Mouse (Mus musculus): ENCODE measurements at regions not wholly inside any gene's neighbourhood (a gene's known extent, or its start where the extent isn't known, plus 50 kb on each side); places are given as distances from the start of the nearest gene placed in this dataset.

DNA sequence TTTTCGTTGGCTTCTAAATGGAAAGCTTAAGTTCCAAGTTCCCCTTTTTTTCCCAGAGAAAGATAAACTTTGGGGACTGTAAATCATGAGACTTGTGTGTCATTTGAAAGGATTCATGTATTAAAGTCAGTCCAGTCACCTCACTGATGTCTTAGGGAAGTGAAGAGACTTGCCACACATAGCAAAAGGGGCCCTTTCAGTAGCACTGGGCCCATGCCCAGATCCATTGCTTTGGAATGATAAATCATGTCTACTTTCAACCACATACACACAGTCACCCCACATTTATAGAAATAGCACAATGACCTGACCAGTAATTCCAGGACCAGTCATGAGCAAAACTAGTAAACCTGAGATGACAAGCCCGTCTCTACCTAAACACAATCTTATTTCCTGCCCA, 133.2 kb upstream of the Clint1 start:
- no peaks in the 10 kb centered on the region for H3K36me3 ChIP-seq (ENCODE audit: control insufficient read depth, insufficient read depth, low read length)
- no peak overlapping the region for H3K4me2 ChIP-seq
- no peak overlapping the region for H3K4me3 ChIP-seq (ENCODE audit: low read depth, low read length)
- ATAC-seq (ENCODE audit: low FRiP score) (no peak), DNase-seq (ENCODE audit: low spot score, missing footprints) (peak; percentile 73)
- H3K9ac ChIP-seq (ENCODE audit: low read length) = no peak overlapping the region
- no peaks in the 10 kb centered on the region for H3K9me3 ChIP-seq (ENCODE audit: control insufficient read depth, low read length)
- H3K27ac ChIP-seq (ENCODE audit: low read depth, low read length) = no peak overlapping the region
- H3K4me1 ChIP-seq (ENCODE audit: control insufficient read depth, insufficient read depth, low read length) = no peaks in the 10 kb centered on the region
- WGBS = 87% methylated on average over 2 of the region's 2 CpGs
- no peaks in the 10 kb centered on the region for H3K27me3 ChIP-seq (ENCODE audit: control insufficient read depth, insufficient read depth, low read length)

DNA sequence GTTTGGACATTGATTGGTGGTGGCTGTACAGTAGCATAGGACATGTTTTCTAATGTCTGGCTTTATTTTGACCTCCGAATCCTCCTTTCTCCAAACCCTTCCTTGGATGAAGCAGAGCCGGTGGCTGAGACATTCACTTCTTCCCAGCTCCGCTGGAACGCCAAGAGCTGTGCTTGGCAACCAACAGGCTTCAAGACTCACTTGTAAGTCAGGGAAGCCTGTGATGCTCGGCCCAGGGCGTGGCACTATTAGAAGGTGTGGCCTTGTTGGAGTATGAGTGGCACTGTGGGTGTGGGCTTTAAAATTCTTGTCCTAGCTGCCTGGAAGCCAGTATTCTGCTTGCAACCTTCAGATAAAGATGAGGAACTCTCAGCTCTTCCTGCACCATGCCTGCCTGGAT, 132.0 kb upstream of the Clint1 start:
- 88% methylated on average over 6 of the region's 6 CpGs for WGBS
- H3K4me3 ChIP-seq (ENCODE audit: low read depth, low read length) = no peak overlapping the region

DNA sequence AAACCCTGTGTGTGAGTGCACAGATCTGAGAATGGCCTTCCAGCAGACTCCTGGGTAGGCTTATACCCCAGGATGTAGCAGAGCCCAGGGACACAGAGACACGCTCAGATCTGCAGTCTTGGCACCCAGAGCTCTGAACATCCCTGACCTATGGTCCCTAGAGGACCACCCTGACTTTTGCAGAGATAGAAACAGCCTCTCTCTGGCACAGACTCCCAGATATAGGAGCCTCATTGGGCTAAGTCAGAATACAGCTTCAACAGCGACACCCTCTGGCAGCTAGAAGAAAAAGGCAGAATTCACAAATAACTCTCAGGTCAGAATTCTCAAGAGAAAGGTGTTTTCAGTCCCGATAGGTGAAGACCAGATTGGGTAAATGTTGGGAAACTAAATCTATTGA, 115.3 kb upstream of the Clint1 start:
- WGBS = 54% methylated on average over 3 of the region's 3 CpGs
- DNase-seq (ENCODE audit: low spot score, missing footprints) (no peak), ATAC-seq (ENCODE audit: low FRiP score) (no peak)

More for the DNA sequence above, 132.0 kb upstream of the Clint1 start:
- H3K4me1 ChIP-seq (ENCODE audit: control insufficient read depth, insufficient read depth, low read length) = no peaks in the 10 kb centered on the region
- H3K36me3 ChIP-seq (ENCODE audit: control insufficient read depth, insufficient read depth, low read length) = no peaks in the 10 kb centered on the region
- ATAC-seq (ENCODE audit: low FRiP score) = no peak
- H3K27ac ChIP-seq (ENCODE audit: low read depth, low read length) = no peak overlapping the region
- no peaks in the 10 kb centered on the region for H3K27me3 ChIP-seq (ENCODE audit: control insufficient read depth, insufficient read depth, low read length)
- H3K4me2 ChIP-seq = no peak overlapping the region
- H3K9ac ChIP-seq (ENCODE audit: low read length) = no peak overlapping the region
- H3K9me3 ChIP-seq (ENCODE audit: control insufficient read depth, low read length) = no peaks in the 10 kb centered on the region
- DNase-seq (ENCODE audit: low spot score, missing footprints) = peak; percentile 73

DNA sequence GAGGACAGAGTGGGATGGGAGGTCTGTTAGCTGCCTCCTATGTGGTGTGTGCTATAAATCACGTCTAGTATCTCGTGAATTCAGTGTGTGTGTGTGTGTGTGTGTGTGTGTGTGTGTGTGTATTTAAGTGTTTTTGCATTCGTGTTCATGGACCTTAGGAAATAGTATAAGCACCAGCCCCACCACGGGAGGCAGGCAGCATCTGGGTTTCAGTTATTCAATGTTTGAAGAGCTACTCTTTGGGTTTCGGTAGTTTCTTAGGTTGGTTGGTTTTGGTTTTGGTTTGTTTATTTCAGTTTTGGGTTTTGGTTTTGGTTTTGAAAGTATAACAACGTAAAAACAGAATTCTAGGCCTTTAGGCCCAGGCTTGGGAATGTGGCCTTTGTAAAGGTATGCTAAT, 113.5 kb upstream of the Clint1 start:
- H3K27me3 ChIP-seq (ENCODE audit: control insufficient read depth, insufficient read depth, low read length) = no peaks in the 10 kb centered on the region
- ATAC-seq (ENCODE audit: low FRiP score) (no peak), DNase-seq (ENCODE audit: low spot score, missing footprints) (no peak)
- H3K9me3 ChIP-seq (ENCODE audit: control insufficient read depth, low read length) = no peaks in the 10 kb centered on the region
- H3K4me2 ChIP-seq = no peak overlapping the region
- H3K9ac ChIP-seq (ENCODE audit: low read length) = no peak overlapping the region
- 90% methylated on average over 6 of the region's 6 CpGs for WGBS
- H3K27ac ChIP-seq (ENCODE audit: low read depth, low read length) = no peak overlapping the region
- no peak overlapping the region for H3K4me3 ChIP-seq (ENCODE audit: low read depth, low read length)
- H3K36me3 ChIP-seq (ENCODE audit: control insufficient read depth, insufficient read depth, low read length) = no peaks in the 10 kb centered on the region
- H3K4me1 ChIP-seq (ENCODE audit: control insufficient read depth, insufficient read depth, low read length) = no peaks in the 10 kb centered on the region

More for the DNA sequence above, 115.3 kb upstream of the Clint1 start:
- no peaks in the 10 kb centered on the region for H3K4me1 ChIP-seq (ENCODE audit: control insufficient read depth, insufficient read depth, low read length)
- no peak overlapping the region for H3K9ac ChIP-seq (ENCODE audit: low read length)
- H3K4me2 ChIP-seq = no peak overlapping the region
- no peak overlapping the region for H3K4me3 ChIP-seq (ENCODE audit: low read depth, low read length)
- H3K27me3 ChIP-seq (ENCODE audit: control insufficient read depth, insufficient read depth, low read length) = no peaks in the 10 kb centered on the region
- H3K9me3 ChIP-seq (ENCODE audit: control insufficient read depth, low read length) = no peaks in the 10 kb centered on the region
- H3K36me3 ChIP-seq (ENCODE audit: control insufficient read depth, insufficient read depth, low read length) = no peaks in the 10 kb centered on the region
- H3K27ac ChIP-seq (ENCODE audit: low read depth, low read length) = no peak overlapping the region

DNA sequence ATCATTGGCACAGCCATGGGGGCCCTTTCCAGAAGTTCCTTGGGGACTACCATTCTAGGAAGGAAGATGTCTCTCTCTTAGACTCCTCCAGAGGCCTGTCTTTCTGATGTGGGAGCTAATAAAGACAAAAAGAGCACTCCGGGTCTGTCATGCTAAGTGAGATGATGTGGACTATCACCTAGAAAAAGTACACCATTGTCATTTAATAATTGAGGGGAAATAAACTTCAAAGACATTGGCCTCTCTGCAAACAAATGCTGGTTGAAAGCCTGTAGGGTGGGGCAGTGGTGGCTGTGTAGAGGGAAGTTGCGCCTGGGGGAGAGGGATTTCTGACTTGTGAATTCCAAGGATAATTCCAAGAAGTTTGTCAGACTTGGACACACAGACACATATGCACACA, 105.9 kb upstream of the Clint1 start:
- Histone ChIP-seq H3K36me3 (ENCODE audit: control insufficient read depth, insufficient read depth, low read length) (no peaks in the 10 kb centered on the region), H3K4me1 (ENCODE audit: control insufficient read depth, insufficient read depth, low read length) (no peaks in the 10 kb centered on the region), H3K27me3 (ENCODE audit: control insufficient read depth, insufficient read depth, low read length) (no peaks in the 10 kb centered on the region), H3K9me3 (ENCODE audit: control insufficient read depth, low read length) (no peaks in the 10 kb centered on the region), H3K4me2 (no peak overlapping the region), H3K9ac (ENCODE audit: low read length) (no peak overlapping the region), H3K27ac (ENCODE audit: low read depth, low read length) (no peak overlapping the region), H3K4me3 (ENCODE audit: low read depth, low read length) (no peak overlapping the region)
- WGBS = 91% methylated on average over 2 of the region's 2 CpGs
- DNase-seq (ENCODE audit: low spot score, missing footprints) = no peak
- no peak for ATAC-seq (ENCODE audit: low FRiP score)

DNA sequence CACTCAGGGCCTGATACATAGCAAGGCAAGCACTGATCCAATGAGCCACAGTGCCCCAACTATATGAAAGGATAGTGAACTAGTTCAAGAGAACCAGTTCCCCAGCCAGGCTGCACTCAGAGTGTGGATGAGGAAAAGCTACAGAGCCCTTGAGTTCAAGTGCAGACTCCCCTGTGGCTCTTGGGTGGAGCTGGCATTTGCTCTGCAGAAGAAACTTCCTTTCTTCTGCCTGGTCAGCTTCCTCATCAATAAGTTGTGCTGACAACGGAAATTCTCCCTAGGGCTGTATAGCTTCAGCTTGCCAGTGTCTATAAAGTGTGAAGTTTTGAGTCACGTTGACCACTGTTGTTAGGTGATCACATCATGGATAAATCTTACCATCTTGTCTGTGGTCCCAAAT, 101.6 kb upstream of the Clint1 start:
- H3K4me3 ChIP-seq (ENCODE audit: low read depth, low read length) = no peak overlapping the region
- no peak overlapping the region for H3K4me2 ChIP-seq
- H3K27me3 ChIP-seq (ENCODE audit: control insufficient read depth, insufficient read depth, low read length) = no peaks in the 10 kb centered on the region
- no peaks in the 10 kb centered on the region for H3K9me3 ChIP-seq (ENCODE audit: control insufficient read depth, low read length)
- no peak overlapping the region for H3K9ac ChIP-seq (ENCODE audit: low read length)
- H3K27ac ChIP-seq (ENCODE audit: low read depth, low read length) = no peak overlapping the region
- DNase-seq (ENCODE audit: low spot score, missing footprints) = no peak
- WGBS = 87% methylated on average over 2 of the region's 2 CpGs
- H3K36me3 ChIP-seq (ENCODE audit: control insufficient read depth, insufficient read depth, low read length) = no peaks in the 10 kb centered on the region
- H3K4me1 ChIP-seq (ENCODE audit: control insufficient read depth, insufficient read depth, low read length) = no peaks in the 10 kb centered on the region
- ATAC-seq (ENCODE audit: low FRiP score) = no peak

DNA sequence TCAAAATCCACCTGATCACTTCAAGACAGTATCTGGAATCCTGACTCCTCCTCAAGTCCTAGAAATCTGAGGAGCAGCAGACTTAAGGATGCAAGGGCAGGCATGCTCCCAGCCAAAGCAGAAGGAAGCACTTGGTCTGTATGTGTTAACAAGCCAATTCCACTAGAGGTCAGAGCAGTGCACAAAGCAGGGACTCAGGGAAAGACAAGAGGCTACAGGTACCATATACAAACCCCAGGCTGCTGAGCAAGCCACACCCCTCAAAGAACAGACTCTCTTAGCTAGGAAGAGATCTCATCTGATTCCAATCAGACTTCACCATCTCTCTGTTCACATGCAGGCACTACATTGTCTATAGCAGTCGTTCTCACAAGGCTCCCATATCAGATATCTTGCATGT, 99.6 kb upstream of the Clint1 start:
- DNase-seq (ENCODE audit: low spot score, missing footprints) = peak; percentile 86
- ATAC-seq (ENCODE audit: low FRiP score) = 0 out of 2 replicates have a peak, but pooled peaks have one; percentile 61
- H3K4me2 ChIP-seq = no peak overlapping the region

DNA sequence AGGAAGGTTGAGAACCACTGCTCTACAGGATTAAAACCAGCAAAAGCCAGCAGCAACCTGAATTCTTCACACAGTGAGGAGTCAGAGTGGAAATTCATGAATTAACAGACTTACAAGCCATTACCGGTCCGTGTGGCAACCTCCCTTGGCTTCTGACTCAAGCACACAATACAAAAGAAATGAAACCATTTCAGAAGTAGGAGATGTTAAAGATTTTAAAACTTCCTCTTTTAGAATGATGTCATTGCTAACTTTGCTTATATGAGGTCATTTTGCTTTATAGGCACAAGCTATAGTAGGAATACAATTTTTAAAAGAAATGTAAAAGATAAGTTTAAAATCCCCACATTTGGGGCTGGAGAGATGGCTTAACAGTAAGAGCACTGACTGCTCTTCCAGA, 99.1 kb upstream of the Clint1 start:
- Histone ChIP-seq H3K27me3 (ENCODE audit: control insufficient read depth, insufficient read depth, low read length) (no peaks in the 10 kb centered on the region), H3K4me1 (ENCODE audit: control insufficient read depth, insufficient read depth, low read length) (no peaks in the 10 kb centered on the region), H3K36me3 (ENCODE audit: control insufficient read depth, insufficient read depth, low read length) (no peaks in the 10 kb centered on the region), H3K4me3 (ENCODE audit: low read depth, low read length) (no peak overlapping the region), H3K9ac (ENCODE audit: low read length) (no peak overlapping the region), H3K9me3 (ENCODE audit: control insufficient read depth, low read length) (no peaks in the 10 kb centered on the region), H3K4me2 (no peak overlapping the region), H3K27ac (ENCODE audit: low read depth, low read length) (no peak overlapping the region)
- DNase-seq (ENCODE audit: low spot score, missing footprints) (no peak), ATAC-seq (ENCODE audit: low FRiP score) (no peak)
- WGBS = 60% methylated on average over 2 of the region's 2 CpGs

More for the DNA sequence above, 99.6 kb upstream of the Clint1 start:
- Histone ChIP-seq H3K27ac (ENCODE audit: low read depth, low read length) (no peak overlapping the region), H3K9ac (ENCODE audit: low read length) (no peak overlapping the region), H3K4me1 (ENCODE audit: control insufficient read depth, insufficient read depth, low read length) (no peaks in the 10 kb centered on the region), H3K4me3 (ENCODE audit: low read depth, low read length) (no peak overlapping the region), H3K36me3 (ENCODE audit: control insufficient read depth, insufficient read depth, low read length) (no peaks in the 10 kb centered on the region), H3K27me3 (ENCODE audit: control insufficient read depth, insufficient read depth, low read length) (no peaks in the 10 kb centered on the region), H3K9me3 (ENCODE audit: control insufficient read depth, low read length) (no peaks in the 10 kb centered on the region)
- WGBS = 43% methylated on average over 1 of the region's 1 CpGs

DNA sequence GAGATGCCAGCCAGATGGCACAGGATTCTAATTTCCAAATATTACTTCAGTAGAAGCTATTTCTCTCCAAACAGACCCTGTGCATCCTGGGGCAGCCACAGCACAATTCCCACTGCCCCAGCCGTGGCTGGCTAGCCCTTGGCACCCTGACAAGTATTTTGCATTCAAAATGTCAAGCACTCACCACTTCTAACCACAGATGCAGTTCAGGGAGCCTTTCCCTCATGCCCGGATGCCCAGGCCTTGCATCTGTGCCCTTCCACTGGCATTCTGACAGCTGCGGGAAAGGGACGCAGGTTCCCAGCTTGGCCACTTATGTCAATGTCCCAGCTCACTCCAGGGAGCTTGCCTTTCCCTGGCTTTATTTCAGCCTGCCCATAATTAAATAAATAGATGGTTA, 84.8 kb upstream of the Clint1 start:
- Histone ChIP-seq H3K9me3 (ENCODE audit: control insufficient read depth, low read length) (no peaks in the 10 kb centered on the region), H3K27ac (ENCODE audit: low read depth, low read length) (no peak overlapping the region), H3K4me2 (no peak overlapping the region), H3K9ac (ENCODE audit: low read length) (no peak overlapping the region), H3K4me3 (ENCODE audit: low read depth, low read length) (no peak overlapping the region), H3K27me3 (ENCODE audit: control insufficient read depth, insufficient read depth, low read length) (no peaks in the 10 kb centered on the region), H3K4me1 (ENCODE audit: control insufficient read depth, insufficient read depth, low read length) (no peaks in the 10 kb centered on the region), H3K36me3 (ENCODE audit: control insufficient read depth, insufficient read depth, low read length) (no peaks in the 10 kb centered on the region)
- DNase-seq (ENCODE audit: low spot score, missing footprints) (no peak), ATAC-seq (ENCODE audit: low FRiP score) (no peak)
- WGBS = 82% methylated on average over 4 of the region's 4 CpGs

DNA sequence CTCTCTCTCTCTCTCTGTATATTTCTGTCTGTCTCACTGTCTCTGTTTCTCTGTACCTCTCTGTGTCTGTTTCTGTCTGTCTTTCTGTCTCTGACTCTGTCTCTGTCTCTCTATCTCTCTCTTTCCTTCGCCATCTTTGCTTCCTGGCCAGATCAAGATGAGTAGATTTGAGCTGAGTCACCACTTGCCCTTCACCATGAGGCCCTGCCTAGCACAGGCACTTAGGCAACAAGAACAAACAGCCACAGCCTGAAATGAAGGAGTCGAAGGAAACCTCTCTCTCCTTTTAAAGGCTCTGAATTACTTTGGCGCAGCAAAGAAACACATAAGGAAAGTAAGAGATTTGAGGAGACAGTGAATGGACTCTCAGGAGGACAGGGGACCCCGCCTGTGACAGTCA, 69.4 kb upstream of the Clint1 start:
- DNase-seq (ENCODE audit: low spot score, missing footprints) = peak; percentile 67
- Histone ChIP-seq H3K4me2 (no peak overlapping the region), H3K27ac (ENCODE audit: low read depth, low read length) (no peak overlapping the region), H3K4me1 (ENCODE audit: control insufficient read depth, insufficient read depth, low read length) (no peaks in the 10 kb centered on the region), H3K27me3 (ENCODE audit: control insufficient read depth, insufficient read depth, low read length) (no peaks in the 10 kb centered on the region), H3K36me3 (ENCODE audit: control insufficient read depth, insufficient read depth, low read length) (no peaks in the 10 kb centered on the region), H3K4me3 (ENCODE audit: low read depth, low read length) (no peak overlapping the region), H3K9ac (ENCODE audit: low read length) (no peak overlapping the region), H3K9me3 (ENCODE audit: control insufficient read depth, low read length) (no peaks in the 10 kb centered on the region)
- ATAC-seq (ENCODE audit: low FRiP score) = no peak
- 88% methylated on average over 4 of the region's 4 CpGs for WGBS
